Mouse (Mus musculus) 3T3-L1 (cell line): ENCODE results near the gene Polr3e.

Experiments
- DNase-seq: peaks from one replicate; pipeline ENCODE4 v3.0.0-alpha.2; 2015; ENCODE audit warnings: low read depth, low spot score

Polr3e gene

DNA sequence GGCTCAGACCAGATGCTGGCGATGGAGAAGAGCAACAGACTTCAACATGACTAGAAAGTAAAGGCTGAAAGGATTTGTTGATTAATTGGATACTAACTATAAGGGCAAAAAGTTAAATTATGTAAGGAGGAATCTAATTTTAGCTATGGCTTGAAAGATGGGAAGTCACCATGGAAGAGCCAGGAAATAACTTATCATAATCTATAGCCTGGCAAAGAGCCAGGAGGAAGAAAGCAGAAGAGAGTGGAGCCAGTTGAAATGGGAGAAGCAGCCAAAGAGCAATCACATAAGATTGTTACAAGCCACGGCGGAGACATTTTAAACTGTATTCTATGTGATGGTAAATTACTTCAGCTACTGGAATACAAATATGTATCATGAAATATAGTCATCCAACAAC lies 56.5 kb downstream of the Polr3e start:
- DNase-seq, result no peak

GRCm38 (mm10) chr7:120977063-120977462 lies 59.5 kb downstream of the Polr3e start:
- DNase-seq, result peak; percentile 23

- DNase-seq, result no peak
Observed at GRCm38 (mm10) chr7:120980041-120980440, 62.5 kb downstream of the Polr3e start.

DNA sequence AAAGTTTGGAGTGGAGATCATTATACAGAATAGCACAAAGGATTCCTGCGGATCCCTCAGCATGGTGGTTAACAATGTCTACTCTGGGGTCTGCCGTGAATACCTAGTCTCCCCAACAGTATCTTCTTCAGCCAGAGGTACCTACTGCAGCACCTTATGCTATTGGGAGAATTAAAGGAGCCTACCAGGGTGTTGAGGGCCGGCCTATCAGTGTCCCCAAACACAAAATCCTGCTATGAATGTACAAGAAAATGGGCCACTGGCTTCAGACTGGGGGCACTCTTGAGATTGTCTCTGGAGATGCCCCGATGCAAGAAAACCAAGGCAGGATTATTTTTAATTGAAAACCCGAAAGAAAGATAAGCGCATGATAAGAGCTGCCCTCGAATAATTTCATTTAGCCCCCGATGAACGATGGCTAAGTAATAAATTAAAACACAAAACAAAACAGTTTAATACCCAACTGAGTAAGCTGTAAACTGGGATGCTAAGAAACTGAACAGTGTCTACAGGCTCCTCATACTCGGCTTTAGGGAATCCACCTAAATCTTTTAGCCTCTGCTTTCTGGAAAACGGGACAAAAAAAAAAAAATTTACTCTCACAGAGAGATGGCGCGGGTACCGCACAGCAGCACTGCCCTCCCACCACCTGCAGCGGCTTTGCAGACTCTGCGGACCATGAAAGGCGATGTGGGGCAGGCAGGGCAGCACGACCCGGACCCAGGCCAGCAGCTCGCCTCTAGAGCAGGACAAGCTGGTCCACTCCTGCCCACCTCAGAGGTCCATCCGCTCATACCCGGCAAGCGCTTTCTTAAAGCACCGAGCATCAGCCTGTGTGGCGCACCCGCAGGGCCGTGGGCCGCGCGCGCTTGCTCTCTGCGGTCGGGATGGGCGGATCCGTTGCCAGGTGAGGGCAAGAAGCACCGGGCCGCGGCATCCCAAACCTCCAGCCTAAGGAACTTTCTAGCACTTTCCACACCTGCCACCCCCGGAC lies 63.7 kb downstream of the Polr3e start:
- DNase-seq, result peak; percentile 41

- DNase-seq, result peak; percentile 98
Observed at GRCm38 (mm10) chr7:120982200-120982841, 64.8 kb downstream of the Polr3e start, which contains the start of the genes Cdr2 and Mfsd13b. Cdr2 (minus strand) TSS chr7:120982312. Mfsd13b (plus strand) TSS chr7:120982509.

- peak; percentile 35 for DNase-seq
Observed at GRCm38 (mm10) chr7:120982968-120983367, 65.4 kb downstream of the Polr3e start.

GRCm38 (mm10) chr7:120991191-120991590 lies 73.6 kb downstream of the Polr3e start:
- DNase-seq, result no peak
